ENCODE assay signal across 8 mouse cellular contexts in the genomic region with DNA sequence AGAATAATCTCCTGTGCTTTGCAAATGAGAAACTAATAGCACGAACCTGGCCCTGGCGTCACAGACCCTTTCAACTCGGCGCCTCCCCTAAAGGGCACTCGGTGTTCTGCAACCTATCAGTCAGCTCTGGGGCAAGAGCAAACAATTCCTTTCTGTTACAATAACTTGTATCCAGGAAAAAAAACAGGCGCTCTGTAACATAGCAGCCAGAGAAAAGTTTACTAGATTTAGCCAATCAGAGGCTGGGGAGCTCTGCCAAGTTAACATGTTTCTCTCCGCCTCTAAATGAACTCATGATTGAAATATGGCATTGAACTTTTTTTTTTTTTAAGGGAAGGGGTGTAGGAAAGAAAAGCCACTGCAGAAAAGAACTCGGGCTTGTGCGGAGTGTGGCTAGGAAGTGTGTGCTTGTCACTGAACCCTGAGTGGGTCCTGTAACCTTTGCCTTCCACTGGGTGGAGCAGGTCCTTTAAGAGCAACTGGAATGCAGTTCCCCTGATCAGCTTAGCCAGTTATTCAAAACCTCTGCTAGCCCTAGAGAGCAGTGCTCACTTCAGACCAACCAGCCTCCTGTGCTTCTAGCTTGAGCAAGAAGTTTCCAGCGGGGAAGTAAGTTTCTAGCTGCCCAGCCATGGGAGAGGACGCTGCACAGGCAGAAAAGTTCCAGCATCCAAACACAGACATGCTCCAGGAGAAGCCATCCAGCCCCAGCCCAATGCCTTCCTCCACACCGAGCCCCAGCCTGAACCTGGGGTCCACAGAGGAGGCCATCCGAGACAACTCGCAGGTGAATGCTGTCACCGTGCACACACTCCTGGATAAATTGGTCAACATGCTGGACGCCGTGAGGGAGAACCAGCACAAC. TPM values are rescaled to one million over a fixed set of nuclear protein-coding genes. Genes with fewer than 3 reads are reported as not detected.
DNase-seq lines count a peak whose midpoint lies in the region; ATAC-seq and TF ChIP-seq lines count a peak whose summit lies in the region.

A gene (plus strand): TSS at position 372 of the 865 bp plus-strand sequence.

- no peak for DNase-seq in spleen, adult 2 months (ENCODE audit: low read depth in 1 of 2, low spot score in 2 of 2)
- DNase-seq in spleen, adult 12 weeks (ENCODE audit: low spot score), result no peak
- DNase-seq in forelimb bud, embryonic 11.5 days (ENCODE audit: low read depth, low spot score), result peak; percentile 47
- no peak for DNase-seq in hindbrain, embryonic 14.5 days (ENCODE audit: low spot score)
- DNase-seq in liver, embryonic 13.5 days, result no peak
- peak; percentile 50 for DNase-seq in ovary, postnatal 14 days (ENCODE audit: low spot score)
- no peak for DNase-seq in layer of hippocampus, postnatal 10 days (ENCODE audit: low spot score in 2 of 2)
- no peak for DNase-seq in right cerebral cortex, postnatal 10 days (ENCODE audit: low spot score in 2 of 2)

- no peaks in the 10 kb centered on the region for H3K36me3 ChIP-seq in spleen, adult 2 months (ENCODE audit: control insufficient read depth, insufficient read depth, low read length)
- no peaks in the 10 kb centered on the region for H3K36me3 ChIP-seq in hindbrain, embryonic 14.5 days (replicated peaks; ENCODE audit: control insufficient read depth, insufficient read depth)
- H3K36me3 ChIP-seq in liver, embryonic 13.5 days, result no peaks in the 10 kb centered on the region

- H3K9me3 ChIP-seq in hindbrain, embryonic 14.5 days (ENCODE audit: control insufficient read depth, low read length), result 0 out of 2 replicates have a peak, but pooled peaks cover 4% of the 10 kb centered on the region
- H3K9me3 ChIP-seq in liver, embryonic 13.5 days (replicated peaks), result no peaks in the 10 kb centered on the region

- no peak for TF ChIP-seq POLR2A in spleen, adult 2 months (IDR thresholded peaks at IDR 0.05; ENCODE audit: low read depth, low read length)

- no peaks in the 10 kb centered on the region for H3K27me3 ChIP-seq in spleen, adult 2 months (ENCODE audit: control insufficient read depth, insufficient read depth, low read length)
- no peaks in the 10 kb centered on the region for H3K27me3 ChIP-seq in hindbrain, embryonic 14.5 days (ENCODE audit: control insufficient read depth, insufficient read depth, low read length)
- no peaks in the 10 kb centered on the region for H3K27me3 ChIP-seq in liver, embryonic 13.5 days

- 47% methylated on average over 17 of the region's 17 CpGs for WGBS in spleen, adult 2 months
- WGBS in hindbrain, embryonic 14.5 days, result 63% methylated on average over 17 of the region's 17 CpGs
- 41% methylated on average over 17 of the region's 17 CpGs for WGBS in liver, embryonic 13.5 days (ENCODE audit: insufficient replicate concordance)

- no peak for TF ChIP-seq CTCF in spleen, adult 2 months (IDR thresholded peaks at IDR 0.05; ENCODE audit: extremely low read depth, insufficient read depth, insufficient read length, insufficient replicate concordance)

- peak within 1 kb of the TSS; percentile 17 for H3K4me2 ChIP-seq in hindbrain, embryonic 14.5 days (replicated peaks)
- peak within 1 kb of the TSS; percentile 43 for H3K4me2 ChIP-seq in liver, embryonic 13.5 days

- H3K27ac ChIP-seq in spleen, adult 2 months (ENCODE audit: insufficient read depth, low read length), result peak within 1 kb of the TSS; percentile 63
- H3K27ac ChIP-seq in hindbrain, embryonic 14.5 days, result peak within 1 kb of the TSS; percentile 49
- peak within 1 kb of the TSS; percentile 73 for H3K27ac ChIP-seq in liver, embryonic 13.5 days

- H3K4me3 ChIP-seq in spleen, adult 2 months (ENCODE audit: extremely low read depth, insufficient read depth, insufficient read length), result peak within 1 kb of the TSS; percentile 29; the same call in 1 of the 2 replicates
- 0 out of 2 replicates have a peak within 1 kb of the TSS, but pooled peaks have one; percentile 1 for H3K4me3 ChIP-seq in hindbrain, embryonic 14.5 days (replicated peaks; ENCODE audit: low read length)
- H3K4me3 ChIP-seq in liver, embryonic 13.5 days (replicated peaks), result peak within 1 kb of the TSS; percentile 44

- peak; percentile 32; the same call in 1 of the 2 replicates for ATAC-seq in hindbrain, embryonic 14.5 days (ENCODE audit: low FRiP score)
- peak; percentile 64 for ATAC-seq in liver, embryonic 13.5 days (ENCODE audit: low read depth)

- H3K9ac ChIP-seq in hindbrain, embryonic 14.5 days, result no peak within 1 kb of the TSS
- H3K9ac ChIP-seq in liver, embryonic 13.5 days, result peak within 1 kb of the TSS; percentile 51

- no peaks in the 10 kb centered on the region for H3K4me1 ChIP-seq in spleen, adult 2 months (ENCODE audit: control insufficient read depth, insufficient read depth, insufficient read length)
- peaks cover 4% of the 10 kb centered on the region; the same call in 1 of the 2 replicates for H3K4me1 ChIP-seq in hindbrain, embryonic 14.5 days (replicated peaks; ENCODE audit: control insufficient read depth, insufficient read depth, low read length)
- H3K4me1 ChIP-seq in liver, embryonic 13.5 days (replicated peaks), result no peaks in the 10 kb centered on the region

RNA-seq across cellular contexts. Expression of the gene that starts here (rescaled TPM):
- 19.0 and 21.3 TPM in 2 replicates for polyA plus RNA-seq in spleen, adult 2 months (2012; rRNA removed)
- 8.8 and 9.1 TPM in 2 replicates for polyA plus RNA-seq in hindbrain, embryonic 14.5 days (2014; fragmentation: Nextera tagmentation; extraction: Ambion mirVana)
- 23.5 and 29.9 TPM in 2 replicates for polyA plus RNA-seq in liver, embryonic 13.5 days (2015; fragmentation: Nextera tagmentation; extraction: Ambion mirVana)
- 1 to 10 TPM; 4.2 to 4.8 TPM for total RNA-seq in layer of hippocampus, postnatal 10 days (2021)

Comparison
In these comparisons a context has a peak if more than half of its experiments do, and no peak if none do; other contexts are left out.
1. DNase-seq: peak in forelimb bud, embryonic 11.5 days (single experiment) and ovary, postnatal 14 days (single experiment); none in spleen, adult 2 months (0 of 2), spleen, adult 12 weeks (single experiment), hindbrain, embryonic 14.5 days (single experiment), liver, embryonic 13.5 days (single experiment), layer of hippocampus, postnatal 10 days (0 of 2) and right cerebral cortex, postnatal 10 days (0 of 2).
2. Peak in every context shown above with its lines, with median percentiles within 50 percentile points of each other: H3K27ac ChIP-seq and H3K4me3 ChIP-seq.